Mouse (Mus musculus): ENCODE data around the gene Fam131b.

GRCm38 (mm10) chr6:42326509-42326908 lies 2.1 kb upstream of the Fam131b start:
- no peak for TF ChIP-seq CTCF (IDR thresholded peaks at IDR 0.05; ENCODE audit: extremely low read depth, insufficient read depth, low read length)
- TF ChIP-seq POLR2A (IDR thresholded peaks at IDR 0.05; ENCODE audit: extremely low read depth, insufficient read depth, low read length): no peak

All from cortical plate, adult 2 months (tissue).